Mouse (Mus musculus) naive thymus-derived CD4-positive, alpha-beta T cell, adult 2 months (primary cell): ENCODE measurements at regions not wholly inside any gene's neighbourhood (a gene's known extent, or its start where the extent isn't known, plus 50 kb on each side); places are given as distances from the start of the nearest gene placed in this dataset.

Experiments used
- DNase-seq: peaks from one replicate; pipeline ENCODE4 v3.0.0-alpha.2; 2011; ENCODE audit warnings: low read depth

- no peak for DNase-seq
Observed at GRCm38 (mm10) chr9:120676771-120677170, 105.5 kb downstream of the Rpl14 start.

- DNase-seq, result no peak
Observed at GRCm38 (mm10) chr9:120677216-120677615, 106.0 kb downstream of the Rpl14 start.

- DNase-seq, result peak; percentile 57
Observed at GRCm38 (mm10) chr9:120679822-120680426, 108.7 kb downstream of the Rpl14 start.

- no peak for DNase-seq
Observed at GRCm38 (mm10) chr9:120681404-120681803, 110.2 kb downstream of the Rpl14 start.

GRCm38 (mm10) chr9:120685961-120686360, 114.7 kb downstream of the Rpl14 start:
- DNase-seq, result no peak

GRCm38 (mm10) chr9:120689025-120689424, 117.8 kb downstream of the Rpl14 start:
- DNase-seq, result no peak

GRCm38 (mm10) chr9:120690510-120690909, 119.3 kb downstream of the Rpl14 start:
- no peak for DNase-seq

- peak; percentile 85 for DNase-seq
Observed at GRCm38 (mm10) chr9:120690961-120691941, 120.0 kb downstream of the Rpl14 start.

GRCm38 (mm10) chr9:120691971-120692401, 120.7 kb downstream of the Rpl14 start:
- DNase-seq, result peak; percentile 76

- no peak for DNase-seq
Observed at GRCm38 (mm10) chr9:120694457-120694856, 123.2 kb downstream of the Rpl14 start.

GRCm38 (mm10) chr9:120695966-120696365, 124.7 kb downstream of the Rpl14 start:
- DNase-seq, result no peak

GRCm38 (mm10) chr9:120697749-120698148, 126.5 kb downstream of the Rpl14 start:
- DNase-seq, result no peak

- no peak for DNase-seq
Observed at GRCm38 (mm10) chr9:120699781-120700180, 128.5 kb downstream of the Rpl14 start.

GRCm38 (mm10) chr9:120702836-120703235, 131.6 kb downstream of the Rpl14 start:
- no peak for DNase-seq

GRCm38 (mm10) chr9:120703291-120703930, 132.2 kb downstream of the Rpl14 start:
- DNase-seq, result no peak

- DNase-seq, result no peak
Observed at GRCm38 (mm10) chr9:120706562-120707198, 135.4 kb downstream of the Rpl14 start.

- no peak for DNase-seq
Observed at GRCm38 (mm10) chr9:120708507-120708906, 137.3 kb downstream of the Rpl14 start.

GRCm38 (mm10) chr9:120709146-120709655, 138.0 kb downstream of the Rpl14 start:
- no peak for DNase-seq

GRCm38 (mm10) chr9:120712987-120713386, 141.7 kb downstream of the Rpl14 start:
- DNase-seq, result no peak

- no peak for DNase-seq
Observed at GRCm38 (mm10) chr9:120715665-120716121, 144.4 kb downstream of the Rpl14 start.

- no peak for DNase-seq
Observed at GRCm38 (mm10) chr9:120718812-120719211, 147.6 kb downstream of the Rpl14 start.
